Mouse (Mus musculus): ENCODE measurements around the gene Ddx56.
"Not testable (repeated sequence)": the region's sequence is repeated elsewhere in the genome, so short reads cannot be mapped to it uniquely, and the experiment has no call there.

Gene Ddx56

GRCm38 (mm10) chr11:6259413-6259812 lies 8.2 kb downstream of the Ddx56 start:
- no peak for DNase-seq

- DNase-seq = no peak
These were observed 11.0 kb downstream of the Ddx56 start for GRCm38 (mm10) chr11:6256490-6257072.

- not testable (repeated sequence) for DNase-seq
These were observed 13.0 kb downstream of the Ddx56 start for GRCm38 (mm10) chr11:6254602-6255001.

- DNase-seq = no peak
These were observed 14.7 kb downstream of the Ddx56 start for GRCm38 (mm10) chr11:6252824-6253223.

- DNase-seq = no peak
These were observed 15.3 kb downstream of the Ddx56 start for GRCm38 (mm10) chr11:6252248-6252647.

- DNase-seq = no peak
These were observed 22.9 kb downstream of the Ddx56 start for GRCm38 (mm10) chr11:6244707-6245106.

GRCm38 (mm10) chr11:6233025-6233424 lies 34.5 kb downstream of the Ddx56 start:
- no peak for DNase-seq

- DNase-seq = no peak
These were observed 37.6 kb downstream of the Ddx56 start, which contains the start of gene Npc1l1 for GRCm38 (mm10) chr11:6230012-6230411. Npc1l1 (minus strand) TSS chr11:6230143.

GRCm38 (mm10) chr11:6224541-6225229 lies 42.9 kb downstream of the Ddx56 start:
- DNase-seq = peak; percentile 55

- no peak for DNase-seq
These were observed 45.4 kb downstream of the Ddx56 start for GRCm38 (mm10) chr11:6222187-6222586.

- DNase-seq = no peak
These were observed 47.6 kb downstream of the Ddx56 start for GRCm38 (mm10) chr11:6219967-6220366.

GRCm38 (mm10) chr11:6218189-6218896 lies 49.2 kb downstream of the Ddx56 start:
- no peak for DNase-seq

GRCm38 (mm10) chr11:6216834-6217233 lies 50.7 kb downstream of the Ddx56 start:
- no peak for DNase-seq

Measured in right cerebral cortex, postnatal 25 days (tissue).